Mouse (Mus musculus): ENCODE data around the gene Hmgcr. TPM values are rescaled to one million over a fixed set of nuclear protein-coding genes. Genes with fewer than 3 reads are reported as not detected.

Gene Hmgcr
- polyA plus RNA-seq, 1 experiment from 2014 or later, result 185 TPM

DNA sequence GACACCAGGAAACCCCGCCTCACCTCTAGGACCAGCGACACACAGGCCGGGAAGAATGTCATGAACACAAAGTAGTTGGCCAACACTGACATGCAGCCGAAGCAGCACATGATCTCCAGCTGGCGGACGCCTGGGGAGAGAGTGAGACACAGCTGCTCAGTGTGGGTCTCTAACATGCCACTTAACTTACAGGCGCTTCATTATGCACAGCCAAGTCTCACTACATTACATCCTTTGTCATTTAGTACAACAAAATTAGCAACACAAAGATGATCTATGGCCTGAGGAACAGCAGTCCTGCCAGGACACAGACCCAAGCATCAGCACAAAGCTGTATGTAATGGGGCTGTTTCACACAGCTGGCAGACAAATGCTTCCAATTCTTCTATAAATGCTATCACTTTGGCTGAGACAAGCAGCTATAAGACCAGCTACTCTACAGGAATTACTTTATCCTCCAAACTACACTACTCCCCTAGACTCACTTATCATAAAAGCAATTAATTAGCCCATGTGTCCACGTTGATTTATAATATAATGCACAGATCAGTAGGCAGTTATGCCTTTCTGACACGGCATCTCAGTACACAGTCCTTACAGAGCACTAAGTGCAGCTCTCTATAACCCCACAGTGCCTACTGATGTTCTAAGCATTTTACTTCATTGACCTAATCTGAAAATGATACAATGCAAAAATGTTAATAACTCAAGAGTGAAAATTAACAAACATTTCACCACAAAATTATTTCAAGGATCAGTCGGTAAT lies 10.5 kb downstream of the Hmgcr start:
- peaks cover 91% of the 10 kb centered on the region for H3K36me3 ChIP-seq
- 54% methylated on average over 10 of the region's 10 CpGs for WGBS
- no peaks in the 10 kb centered on the region for H3K9me3 ChIP-seq (replicated peaks)
- H3K27ac ChIP-seq, result 0 out of 2 replicates have a peak overlapping the region, but pooled peaks have one; percentile 18
- no peak overlapping the region for H3K9ac ChIP-seq
- no peak overlapping the region for H3K4me2 ChIP-seq (replicated peaks)
- peaks cover 14% of the 10 kb centered on the region for H3K4me1 ChIP-seq
- peak; percentile 94 for ATAC-seq (ENCODE audit: low FRiP score)
- no peak overlapping the region for H3K4me3 ChIP-seq
- H3K27me3 ChIP-seq, result no peaks in the 10 kb centered on the region

DNA sequence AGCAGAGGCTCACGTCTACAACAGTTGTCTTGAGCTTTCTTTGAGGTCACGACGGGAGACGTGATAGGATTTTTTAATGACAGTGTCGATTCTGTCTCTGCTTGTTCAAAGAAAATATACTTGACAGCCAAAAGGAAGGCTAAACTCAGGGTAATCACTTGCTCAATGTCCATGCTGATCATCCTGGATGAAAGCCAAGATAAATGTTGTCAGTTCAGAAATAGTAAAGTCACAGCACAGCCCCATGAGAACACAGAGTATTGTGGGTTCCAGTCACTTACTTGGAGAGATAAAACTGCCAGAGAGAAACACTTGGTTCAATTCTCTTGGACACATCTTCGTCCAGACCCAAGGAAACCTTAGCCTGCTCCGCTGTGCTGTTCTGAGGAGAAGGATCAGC lies 11.8 kb downstream of the Hmgcr start:
- H3K4me2 ChIP-seq (replicated peaks), result no peak overlapping the region
- H3K36me3 ChIP-seq, result peaks cover 91% of the 10 kb centered on the region
- ATAC-seq (ENCODE audit: low FRiP score), result no peak
- WGBS, result 90% methylated on average over 7 of the region's 7 CpGs
- H3K4me3 ChIP-seq, result no peak overlapping the region
- H3K4me1 ChIP-seq, result peaks cover 14% of the 10 kb centered on the region
- H3K9me3 ChIP-seq (replicated peaks), result no peaks in the 10 kb centered on the region
- no peaks in the 10 kb centered on the region for H3K27me3 ChIP-seq
- no peak overlapping the region for H3K9ac ChIP-seq
- no peak overlapping the region for H3K27ac ChIP-seq

DNA sequence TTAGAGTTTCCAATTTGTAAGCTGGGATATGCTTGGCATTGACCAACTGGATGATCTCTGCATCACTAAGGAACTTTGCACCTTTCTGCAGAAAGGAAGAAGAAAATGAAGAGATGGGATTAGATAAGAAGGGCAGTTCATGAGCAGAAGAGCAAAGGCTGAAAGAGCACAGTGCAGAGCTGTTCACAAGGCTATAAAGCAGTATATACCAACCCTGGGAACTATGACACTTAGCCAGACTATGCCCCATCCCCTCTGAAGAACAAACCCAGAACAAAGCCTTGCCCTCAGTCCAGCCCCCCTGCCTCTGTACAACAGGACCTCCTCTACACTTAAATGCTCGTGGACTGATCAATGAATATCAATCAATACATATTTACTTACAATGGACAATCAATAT lies 14.1 kb downstream of the Hmgcr start:
- no peak for ATAC-seq (ENCODE audit: low FRiP score)
- WGBS, result 73% methylated on average over 1 of the region's 1 CpGs
- Histone ChIP-seq H3K27ac (no peak overlapping the region), H3K4me1 (peaks cover 14% of the 10 kb centered on the region), H3K9ac (no peak overlapping the region), H3K36me3 (peaks cover 90% of the 10 kb centered on the region), H3K9me3 (replicated peaks) (no peaks in the 10 kb centered on the region), H3K4me2 (replicated peaks) (no peak overlapping the region), H3K4me3 (no peak overlapping the region), H3K27me3 (no peaks in the 10 kb centered on the region)

DNA sequence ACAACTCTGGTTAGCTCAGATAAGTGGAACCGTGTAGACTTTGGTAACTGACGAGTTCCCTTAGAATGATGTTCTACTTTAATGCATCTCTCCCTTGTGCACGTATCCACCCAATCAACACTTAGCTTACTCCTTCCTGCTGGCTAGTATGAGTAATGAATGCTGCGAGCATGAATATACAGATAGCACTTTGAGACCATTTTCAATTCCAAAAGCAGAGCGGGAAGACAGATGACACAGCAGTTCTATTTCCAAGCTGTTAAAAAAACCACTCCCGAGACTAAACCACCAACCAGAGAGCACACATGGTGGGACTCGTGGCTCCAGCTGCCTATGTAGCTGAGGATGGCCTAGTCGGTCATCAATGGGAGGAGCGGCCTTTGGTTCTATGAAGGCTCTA lies 17.7 kb downstream of the Hmgcr start:
- no peak overlapping the region for H3K9ac ChIP-seq
- no peaks in the 10 kb centered on the region for H3K9me3 ChIP-seq (replicated peaks)
- H3K4me3 ChIP-seq, result no peak overlapping the region
- H3K27ac ChIP-seq, result no peak overlapping the region
- no peak overlapping the region for H3K4me2 ChIP-seq (replicated peaks)
- H3K36me3 ChIP-seq, result peaks cover 93% of the 10 kb centered on the region
- ATAC-seq (ENCODE audit: low FRiP score), result no peak
- no peaks in the 10 kb centered on the region for H3K27me3 ChIP-seq
- no peaks in the 10 kb centered on the region for H3K4me1 ChIP-seq
- 91% methylated on average over 9 of the region's 9 CpGs for WGBS

DNA sequence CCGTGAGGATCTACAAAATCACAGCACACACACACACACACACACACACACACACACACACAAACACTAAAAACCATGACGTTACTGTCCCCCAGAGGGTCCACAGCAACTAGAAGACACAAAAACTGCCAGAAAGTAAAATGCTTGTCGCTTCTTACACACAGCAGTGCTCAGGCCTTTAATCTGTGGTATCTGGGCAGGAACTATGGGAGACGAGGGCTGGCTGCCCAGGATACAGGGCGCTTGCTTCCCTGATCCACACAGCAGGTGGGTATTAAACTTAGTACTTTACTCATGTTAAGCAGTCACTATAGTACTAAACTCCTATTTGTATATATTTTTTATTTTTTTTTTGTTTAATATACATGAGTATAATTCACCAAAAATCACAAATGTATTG lies 24.9 kb downstream of the Hmgcr start:
- Histone ChIP-seq H3K27me3 (no peaks in the 10 kb centered on the region), H3K9me3 (replicated peaks) (no peaks in the 10 kb centered on the region), H3K9ac (no peak overlapping the region), H3K27ac (no peak overlapping the region), H3K36me3 (peaks cover 28% of the 10 kb centered on the region), H3K4me1 (no peaks in the 10 kb centered on the region; the same call in 1 of the 2 replicates), H3K4me3 (no peak overlapping the region), H3K4me2 (replicated peaks) (no peak overlapping the region)
- ATAC-seq (ENCODE audit: low FRiP score), result no peak
- 68% methylated on average over 5 of the region's 5 CpGs for WGBS

DNA sequence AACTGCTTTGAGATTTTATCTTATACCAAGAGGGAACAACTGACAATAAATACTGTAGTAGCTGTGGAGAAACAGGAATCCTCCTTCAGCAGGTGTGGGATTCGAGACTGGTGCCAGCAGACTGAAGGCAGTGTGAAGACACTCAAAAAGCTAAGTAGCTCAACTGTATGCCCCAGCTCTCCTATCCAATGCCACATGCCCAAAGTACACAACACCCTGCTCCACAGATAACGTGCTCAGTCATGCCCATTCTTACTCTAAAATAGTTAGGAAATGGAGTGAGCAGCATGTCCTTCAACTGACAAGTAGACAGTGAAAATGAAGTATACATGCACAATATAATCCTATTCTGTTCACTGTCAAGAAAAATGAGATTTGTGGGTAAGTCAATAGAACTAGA lies 26.6 kb downstream of the Hmgcr start:
- Histone ChIP-seq H3K4me3 (no peak overlapping the region), H3K36me3 (peaks cover 16% of the 10 kb centered on the region), H3K27ac (no peak overlapping the region), H3K27me3 (no peaks in the 10 kb centered on the region), H3K4me1 (no peaks in the 10 kb centered on the region; the same call in 1 of the 2 replicates), H3K9me3 (replicated peaks) (no peaks in the 10 kb centered on the region), H3K4me2 (replicated peaks) (no peak overlapping the region), H3K9ac (no peak overlapping the region)
- WGBS, result 80% methylated on average over 2 of the region's 2 CpGs
- ATAC-seq (ENCODE audit: low FRiP score), result no peak

DNA sequence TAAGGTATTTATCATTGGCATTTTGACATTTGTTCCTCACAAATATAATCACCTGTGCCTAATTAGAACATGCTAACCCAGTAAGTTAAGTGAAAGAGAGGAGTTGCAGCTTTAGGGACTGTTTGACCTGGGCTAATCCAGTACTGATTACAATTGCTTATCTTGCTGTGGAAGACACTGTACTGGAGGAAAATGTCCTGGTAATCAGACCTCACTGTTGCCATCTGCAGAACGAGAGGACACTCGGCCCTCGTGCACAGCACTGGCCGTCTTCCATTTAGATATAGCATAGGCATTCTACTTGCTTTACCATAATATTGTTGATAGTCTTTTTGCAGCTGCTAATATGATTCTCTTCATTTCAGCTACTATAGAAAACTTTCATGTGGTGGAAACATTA lies 40.3 kb downstream of the Hmgcr start:
- Histone ChIP-seq H3K4me1 (no peaks in the 10 kb centered on the region), H3K27ac (no peak overlapping the region), H3K4me2 (replicated peaks) (no peak overlapping the region), H3K4me3 (no peak overlapping the region), H3K27me3 (no peaks in the 10 kb centered on the region), H3K9me3 (replicated peaks) (no peaks in the 10 kb centered on the region), H3K9ac (no peak overlapping the region), H3K36me3 (peaks cover 30% of the 10 kb centered on the region)
- 94% methylated on average over 4 of the region's 4 CpGs for WGBS
- no peak for ATAC-seq (ENCODE audit: low FRiP score)

DNA sequence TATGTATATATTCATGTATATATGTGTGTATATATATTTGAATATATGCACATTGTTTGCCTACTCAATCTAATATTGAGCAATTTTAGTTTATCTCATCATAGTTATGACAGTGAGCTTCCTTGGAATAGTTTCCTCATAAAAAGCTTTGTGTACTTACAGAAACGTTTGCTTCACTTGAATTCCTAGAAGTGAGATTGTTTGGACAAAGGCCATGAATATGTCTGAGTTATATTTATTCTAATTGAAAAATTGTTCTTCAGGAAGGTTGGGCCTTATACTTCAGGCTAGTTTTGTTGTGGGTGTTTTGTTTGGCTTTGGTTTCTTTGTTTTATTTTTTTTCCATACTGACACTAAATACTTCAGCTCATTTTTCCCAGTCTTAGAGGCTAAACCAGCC lies 49.8 kb downstream of the Hmgcr start:
- H3K9me3 ChIP-seq (replicated peaks), result no peaks in the 10 kb centered on the region
- H3K9ac ChIP-seq, result no peak overlapping the region
- peaks cover 8% of the 10 kb centered on the region; the same call in 1 of the 2 replicates for H3K36me3 ChIP-seq
- H3K27ac ChIP-seq, result no peak overlapping the region
- H3K27me3 ChIP-seq, result no peaks in the 10 kb centered on the region
- 89% methylated on average over 1 of the region's 1 CpGs for WGBS
- ATAC-seq (ENCODE audit: low FRiP score), result no peak
- no peak overlapping the region for H3K4me3 ChIP-seq
- H3K4me2 ChIP-seq (replicated peaks), result no peak overlapping the region
- H3K4me1 ChIP-seq, result no peaks in the 10 kb centered on the region

DNA sequence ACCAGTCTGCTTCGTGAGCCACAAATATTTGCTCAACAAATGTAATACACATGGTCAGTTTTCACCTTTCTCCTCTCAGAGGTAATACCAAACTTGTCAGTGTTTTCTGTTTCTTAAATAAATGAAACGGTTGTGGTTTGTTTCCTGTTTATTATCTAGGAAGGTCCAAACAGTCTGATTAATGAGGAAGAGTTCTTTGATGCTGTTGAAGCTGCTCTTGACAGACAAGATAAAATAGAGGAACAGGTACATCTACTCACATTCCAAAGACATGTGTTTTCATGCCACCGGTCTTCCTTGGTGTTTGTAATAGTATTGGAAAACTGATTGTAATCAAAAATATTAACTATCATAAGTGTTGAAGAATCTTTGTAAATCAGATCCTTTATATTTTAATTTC lies 56.1 kb downstream of the Hmgcr start:
- Histone ChIP-seq H3K27ac (no peak overlapping the region), H3K27me3 (no peaks in the 10 kb centered on the region), H3K9ac (no peak overlapping the region), H3K4me3 (no peak overlapping the region), H3K4me1 (no peaks in the 10 kb centered on the region), H3K9me3 (replicated peaks) (no peaks in the 10 kb centered on the region), H3K4me2 (replicated peaks) (no peak overlapping the region), H3K36me3 (0 out of 2 replicates have a peak, but pooled peaks cover 6% of the 10 kb centered on the region)
- no peak for ATAC-seq (ENCODE audit: low FRiP score)
- 93% methylated on average over 3 of the region's 3 CpGs for WGBS

DNA sequence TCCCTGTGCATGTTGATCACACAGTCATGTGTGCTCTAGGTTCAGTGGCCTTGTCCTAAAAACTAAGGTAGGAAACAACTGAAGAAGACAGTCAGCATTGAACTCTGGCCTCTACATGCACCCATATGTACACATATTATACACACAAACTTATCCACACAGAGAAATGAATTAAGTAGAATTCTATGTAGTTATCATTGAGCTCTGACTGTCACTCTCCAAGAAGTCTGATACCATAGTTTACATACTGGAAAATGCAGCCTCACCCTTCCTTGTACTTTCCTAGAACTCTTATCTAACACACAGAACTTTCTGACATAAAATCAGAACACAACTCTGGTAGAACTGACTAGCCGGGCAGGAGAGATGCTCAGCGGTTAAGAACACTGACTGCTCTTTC lies 66.5 kb downstream of the Hmgcr start:
- no peak for ATAC-seq (ENCODE audit: low FRiP score)
- Histone ChIP-seq H3K27me3 (no peaks in the 10 kb centered on the region), H3K9ac (no peak overlapping the region), H3K9me3 (replicated peaks) (no peaks in the 10 kb centered on the region), H3K4me3 (no peak overlapping the region), H3K27ac (no peak overlapping the region), H3K36me3 (peaks cover 19% of the 10 kb centered on the region), H3K4me1 (no peaks in the 10 kb centered on the region), H3K4me2 (replicated peaks) (no peak overlapping the region)
- 96% methylated on average over 2 of the region's 2 CpGs for WGBS

DNA sequence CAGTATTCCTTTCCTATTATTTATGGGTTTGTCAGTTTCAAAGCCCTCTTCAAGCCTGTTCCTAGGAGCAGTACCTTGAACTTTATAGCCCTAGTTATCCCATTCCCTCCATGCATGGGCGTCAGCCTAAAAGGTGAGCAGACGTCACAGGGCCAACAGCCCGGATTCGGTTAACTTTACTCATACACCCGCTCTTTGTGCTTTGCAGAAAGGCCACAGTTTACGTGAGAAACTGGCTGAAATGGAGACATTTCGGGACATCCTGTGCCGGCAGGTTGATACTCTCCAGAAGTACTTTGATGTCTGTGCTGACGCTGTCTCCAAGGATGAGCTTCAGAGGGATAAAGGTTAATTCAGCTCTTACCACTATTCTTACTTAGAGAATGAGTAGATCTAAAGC lies 71.6 kb downstream of the Hmgcr start:
- Histone ChIP-seq H3K4me3 (no peak overlapping the region), H3K27ac (no peak overlapping the region), H3K9ac (no peak overlapping the region), H3K27me3 (no peaks in the 10 kb centered on the region), H3K9me3 (replicated peaks) (no peaks in the 10 kb centered on the region), H3K36me3 (0 out of 2 replicates have a peak, but pooled peaks cover 3% of the 10 kb centered on the region), H3K4me2 (replicated peaks) (no peak overlapping the region), H3K4me1 (no peaks in the 10 kb centered on the region)
- ATAC-seq (ENCODE audit: low FRiP score), result no peak
- 97% methylated on average over 9 of the region's 9 CpGs for WGBS
